Comparison of ENCODE assay signal across 11 mouse cellular contexts in the genomic region with DNA sequence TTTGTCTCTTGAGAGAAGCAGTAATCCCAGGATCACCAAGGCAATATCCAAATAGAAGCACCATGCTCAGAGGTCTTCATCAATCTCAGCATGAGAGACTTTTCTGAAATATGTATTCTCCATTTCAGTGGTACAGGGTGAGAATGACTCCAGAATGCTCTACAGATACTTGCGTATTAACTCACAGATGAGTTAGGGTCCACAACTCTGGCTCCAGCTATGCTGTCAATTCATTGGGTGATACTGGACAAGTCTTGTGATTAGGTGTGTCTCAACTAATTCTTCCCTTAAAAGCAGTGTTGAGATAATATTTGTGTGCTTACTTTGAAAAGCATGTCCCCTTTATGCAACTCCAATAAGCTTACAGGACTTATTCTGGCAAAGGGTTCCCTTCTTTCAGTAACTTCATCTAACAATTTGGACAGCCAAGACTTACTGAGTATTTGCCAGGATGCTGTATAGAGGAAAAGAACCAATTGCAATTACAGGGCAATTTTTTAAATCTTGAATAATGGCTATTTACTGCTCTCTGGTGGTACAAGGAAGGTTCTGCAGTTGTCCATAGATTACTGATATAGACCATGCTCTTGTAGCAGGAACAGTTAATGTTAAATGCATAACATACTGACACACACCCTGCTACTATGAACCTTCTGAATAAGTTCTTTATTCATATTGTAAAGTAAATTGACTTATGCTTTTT.
DNase-seq lines count a peak whose midpoint lies in the region; ATAC-seq lines count a peak whose summit lies in the region.
"Had no signal": no experiment of that assay in that cellular context is flagged by ENCODE, and none has a peak within 500 bp of the region (broad histone marks: within the 10 kb centered on the region; RNA-seq: fewer than 3 reads in every experiment).

No protein-coding gene starts in this region.

- H3K9me3 ChIP-seq in midbrain, embryonic 12.5 days = no peaks in the 10 kb centered on the region

- no peaks in the 10 kb centered on the region for H3K36me3 ChIP-seq in midbrain, embryonic 12.5 days

- peak; percentile 1 for DNase-seq in cerebellum, adult 8-10 months
- no peak for DNase-seq in cerebellum, adult 11 months
- peak; percentile 7 to 37 for DNase-seq in left cerebral cortex, postnatal 14 days (ENCODE audit: low spot score in 2 of 2)
- DNase-seq in left cerebral cortex, adult 8-10 months (ENCODE audit: low spot score in 2 of 2) = no peak
- peak; percentile 32 for DNase-seq in brain, embryonic 18.5 days (ENCODE audit: low read depth, low spot score)
- DNase-seq in adrenal gland, postnatal 14 days = no peak
- no peak for DNase-seq in layer of hippocampus, adult 11-12 months (ENCODE audit: low spot score)
- DNase-seq: B cell, adult 2 months; thymus, postnatal 25 days had no signal

- H3K4me3 ChIP-seq in midbrain, embryonic 12.5 days = no peak overlapping the region

- no peaks in the 10 kb centered on the region for H3K4me1 ChIP-seq in midbrain, embryonic 12.5 days

- 93% methylated on average over 1 of the region's 1 CpGs for WGBS in midbrain, embryonic 12.5 days

- no peak overlapping the region for H3K9ac ChIP-seq in midbrain, embryonic 12.5 days (replicated peaks)
- H3K9ac ChIP-seq: liver, embryonic 14.5 days had no signal

- ATAC-seq in midbrain, embryonic 12.5 days (ENCODE audit: low FRiP score, low read depth) = peak; percentile 54; the same call in 1 of the 2 replicates

- H3K27ac ChIP-seq in midbrain, embryonic 12.5 days (replicated peaks) = no peak overlapping the region
- H3K27ac ChIP-seq: liver, embryonic 14.5 days had no signal

- H3K4me2 ChIP-seq in midbrain, embryonic 12.5 days (replicated peaks) = no peak overlapping the region

- intact Hi-C loops in left cerebral cortex, postnatal 14 days (cut with DNase I) = loop anchor here (5.0 to 10.0 kb wide), 4 partner anchors 548 to 1125 kb away; no protein-coding TSS in a partner anchor

- no peaks in the 10 kb centered on the region for H3K27me3 ChIP-seq in midbrain, embryonic 12.5 days

Comparison
In these comparisons a context has a peak if more than half of its experiments do, and no peak if none do; other contexts are left out.
1. DNase-seq: peak in cerebellum, adult 8-10 months (single experiment), left cerebral cortex, postnatal 14 days (2 of 2) and brain, embryonic 18.5 days (single experiment); none in cerebellum, adult 11 months (single experiment), left cerebral cortex, adult 8-10 months (0 of 2), adrenal gland, postnatal 14 days (single experiment) and layer of hippocampus, adult 11-12 months (single experiment).